23 mouse cellular contexts compared by ENCODE assay signal in the genomic region with DNA sequence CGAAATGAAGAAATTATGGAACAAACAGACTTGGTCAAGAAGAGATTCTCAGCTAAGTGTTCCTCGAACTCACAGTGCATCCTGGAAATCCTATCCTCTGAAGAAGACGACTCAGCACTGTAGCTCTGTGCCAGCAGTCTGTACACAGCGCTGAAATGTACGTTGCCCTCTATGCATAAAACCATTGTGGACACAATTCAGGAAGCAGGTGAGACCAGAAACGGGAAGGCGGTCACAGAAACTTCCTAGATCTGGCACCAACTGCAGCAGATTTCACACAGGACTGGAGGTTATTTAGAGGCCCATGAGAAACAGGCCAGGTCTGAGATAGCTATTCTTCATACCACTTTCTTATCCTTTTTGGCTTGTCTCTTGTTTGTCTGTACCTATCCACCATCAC.
DNase-seq lines count a peak whose midpoint lies in the region; ATAC-seq and TF ChIP-seq lines count a peak whose summit lies in the region.
"Had no signal": no experiment of that assay in that cellular context is flagged by ENCODE, and none has a peak within 500 bp of the region (broad histone marks: within the 10 kb centered on the region; RNA-seq: fewer than 3 reads in every experiment).

No protein-coding gene starts in this region.

- H3K27me3 ChIP-seq in thymus, adult 2 months (ENCODE audit: control insufficient read depth, insufficient read depth, low read length), result no peaks in the 10 kb centered on the region
- H3K27me3 ChIP-seq: CH12.LX; embryonic facial prominence, embryonic 13.5 days; forebrain, embryonic 12.5 days; heart, embryonic 13.5 days; hindbrain, embryonic 12.5 days had no signal

- H3K4me1 ChIP-seq in thymus, adult 2 months (replicated peaks; ENCODE audit: control insufficient read depth, insufficient read depth, low read length), result peaks cover 9% of the 10 kb centered on the region
- H3K4me1 ChIP-seq: embryonic facial prominence, embryonic 13.5 days; forebrain, embryonic 12.5 days; heart, embryonic 13.5 days; hindbrain, embryonic 12.5 days had no signal

- ATAC-seq in granulocyte monocyte progenitor cell, adult 5-6 weeks (replicated peaks; ENCODE audit: poor library complexity, severe bottlenecking), result peak; percentile 91
- peak; percentile 27; the same call in 1 of the 2 replicates for ATAC-seq in monocyte, adult 5-6 weeks (replicated peaks; ENCODE audit: insufficient number of reproducible peaks, low FRiP score, low TSS enrichment, poor library complexity, severe bottlenecking)
- ATAC-seq: activated CD4-positive, CD25-positive, alpha-beta regulatory T cell, adult 4 months; forebrain, embryonic 16.5 days; hindbrain, embryonic 16.5 days; Patski had no signal

- no peak overlapping the region for H3K4me3 ChIP-seq in thymus, adult 2 months (ENCODE audit: control insufficient read depth, insufficient read depth, low read length)
- H3K4me3 ChIP-seq: embryonic facial prominence, embryonic 13.5 days; forebrain, embryonic 12.5 days; heart, embryonic 13.5 days; hindbrain, embryonic 12.5 days had no signal

- no peak for TF ChIP-seq CTCF in thymus, adult 2 months (IDR thresholded peaks at IDR 0.05; ENCODE audit: borderline replicate concordance, control insufficient read depth, extremely low read depth, insufficient read depth, low read length, poor library complexity)

- no peak for DNase-seq in thymus, adult 2 months
- no peak for DNase-seq in thymus, postnatal 4 days
- DNase-seq in kidney, adult 9 months, result no peak
- no peak for DNase-seq in adrenal gland, adult 2 months
- DNase-seq in right cerebral cortex, adult 18-20 months, result no peak
- DNase-seq: adrenal gland, postnatal 36 days; cerebellum, adult 11 months; cerebellum, adult 8-10 months; cerebellum, postnatal 25 days; gastrocnemius, postnatal 14 days; heart, adult 11 months; heart, postnatal 36 days had no signal

- 12% methylated on average over 7 of the region's 7 CpGs for WGBS in thymus, adult 2 months

- peak overlapping the region; percentile 51; the same call in 1 of the 2 replicates for H3K27ac ChIP-seq in thymus, adult 2 months (ENCODE audit: control insufficient read depth, insufficient read depth, low read length)
- H3K27ac ChIP-seq: embryonic facial prominence, embryonic 13.5 days; forebrain, embryonic 12.5 days; heart, embryonic 13.5 days; hindbrain, embryonic 12.5 days had no signal

- no peaks in the 10 kb centered on the region for H3K36me3 ChIP-seq in thymus, adult 2 months (ENCODE audit: control insufficient read depth, insufficient read depth, low read length)
- H3K36me3 ChIP-seq: embryonic facial prominence, embryonic 13.5 days; forebrain, embryonic 12.5 days; heart, embryonic 13.5 days; hindbrain, embryonic 12.5 days had no signal

- no peak for TF ChIP-seq POLR2A in thymus, adult 2 months (IDR thresholded peaks at IDR 0.05; ENCODE audit: control insufficient read depth, extremely low read depth, insufficient read depth, low read length, poor library complexity)
